Mouse (Mus musculus): ENCODE measurements around the gene Prpf6. TPM values are rescaled to one million over a fixed set of nuclear protein-coding genes. Genes with fewer than 3 reads are reported as not detected.

Gene Prpf6
- polyA plus RNA-seq, 1 experiment from 2014 or later: 70.5 TPM

- Histone ChIP-seq H3K27me3 (no peaks in the 10 kb centered on the region), H3K27ac (no peak overlapping the region), H3K4me3 (no peak overlapping the region), H3K9me3 (no peaks in the 10 kb centered on the region), H3K4me1 (no peaks in the 10 kb centered on the region), H3K4me2 (replicated peaks) (no peak overlapping the region), H3K36me3 (peaks cover 36% of the 10 kb centered on the region), H3K9ac (no peak overlapping the region)
- 94% methylated on average over 15 of the region's 15 CpGs for WGBS
- ATAC-seq (ENCODE audit: low FRiP score, low read depth): no peak
Measured at GRCm38 (mm10) chr2:181572921-181573920, 18.4 kb upstream of the Prpf6 start.

GRCm38 (mm10) chr2:181573961-181574360, 17.7 kb upstream of the Prpf6 start:
- Histone ChIP-seq H3K36me3 (peaks cover 36% of the 10 kb centered on the region), H3K4me3 (no peak overlapping the region), H3K9ac (no peak overlapping the region), H3K27ac (no peak overlapping the region), H3K9me3 (no peaks in the 10 kb centered on the region), H3K27me3 (no peaks in the 10 kb centered on the region), H3K4me2 (replicated peaks) (no peak overlapping the region), H3K4me1 (no peaks in the 10 kb centered on the region)
- ATAC-seq (ENCODE audit: low FRiP score, low read depth): no peak
- WGBS: 90% methylated on average over 9 of the region's 9 CpGs

GRCm38 (mm10) chr2:181574921-181575545, 16.6 kb upstream of the Prpf6 start:
- Histone ChIP-seq H3K9me3 (no peaks in the 10 kb centered on the region), H3K4me2 (replicated peaks) (no peak overlapping the region), H3K36me3 (peaks cover 34% of the 10 kb centered on the region), H3K27me3 (no peaks in the 10 kb centered on the region), H3K27ac (no peak overlapping the region), H3K4me3 (no peak overlapping the region), H3K9ac (no peak overlapping the region), H3K4me1 (0 out of 2 replicates have a peak, but pooled peaks cover 1% of the 10 kb centered on the region)
- 92% methylated on average over 7 of the region's 7 CpGs for WGBS
- ATAC-seq (ENCODE audit: low FRiP score, low read depth): no peak

- WGBS: 87% methylated on average over 2 of the region's 2 CpGs
- no peak overlapping the region for H3K4me2 ChIP-seq (replicated peaks)
- peaks cover 32% of the 10 kb centered on the region for H3K36me3 ChIP-seq
- H3K9ac ChIP-seq: no peak overlapping the region
- H3K4me1 ChIP-seq: peaks cover 10% of the 10 kb centered on the region
- no peak for ATAC-seq (ENCODE audit: low FRiP score, low read depth)
- H3K27ac ChIP-seq: no peak overlapping the region
- H3K9me3 ChIP-seq: no peaks in the 10 kb centered on the region
- H3K27me3 ChIP-seq: no peaks in the 10 kb centered on the region
- no peak overlapping the region for H3K4me3 ChIP-seq
Measured at GRCm38 (mm10) chr2:181576613-181577012, 15.1 kb upstream of the Prpf6 start.

GRCm38 (mm10) chr2:181577126-181577525, 14.5 kb upstream of the Prpf6 start:
- no peaks in the 10 kb centered on the region for H3K9me3 ChIP-seq
- peaks cover 13% of the 10 kb centered on the region for H3K4me1 ChIP-seq
- no peak overlapping the region for H3K4me2 ChIP-seq (replicated peaks)
- H3K36me3 ChIP-seq: peaks cover 27% of the 10 kb centered on the region
- WGBS: 74% methylated on average over 2 of the region's 2 CpGs
- no peak for ATAC-seq (ENCODE audit: low FRiP score, low read depth)
- H3K27ac ChIP-seq: no peak overlapping the region
- no peak overlapping the region for H3K9ac ChIP-seq
- no peaks in the 10 kb centered on the region for H3K27me3 ChIP-seq
- no peak overlapping the region for H3K4me3 ChIP-seq

GRCm38 (mm10) chr2:181577981-181578581, 13.6 kb upstream of the Prpf6 start:
- 85% methylated on average over 7 of the region's 7 CpGs for WGBS

GRCm38 (mm10) chr2:181578790-181579618, 12.7 kb upstream of the Prpf6 start:
- Histone ChIP-seq H3K27me3 (no peaks in the 10 kb centered on the region), H3K4me1 (peaks cover 17% of the 10 kb centered on the region), H3K4me2 (replicated peaks) (no peak overlapping the region), H3K27ac (no peak overlapping the region), H3K4me3 (no peak overlapping the region), H3K9ac (0 out of 2 replicates have a peak overlapping the region, but pooled peaks have one; percentile 35), H3K36me3 (peaks cover 18% of the 10 kb centered on the region), H3K9me3 (no peaks in the 10 kb centered on the region)
- ATAC-seq (ENCODE audit: low FRiP score, low read depth): no peak
- 71% methylated on average over 5 of the region's 5 CpGs for WGBS

More at GRCm38 (mm10) chr2:181577981-181578581, 13.6 kb upstream of the Prpf6 start:
- no peak overlapping the region for H3K4me2 ChIP-seq (replicated peaks)
- no peak overlapping the region for H3K4me3 ChIP-seq
- H3K9me3 ChIP-seq: no peaks in the 10 kb centered on the region
- peaks cover 20% of the 10 kb centered on the region for H3K36me3 ChIP-seq
- H3K9ac ChIP-seq: 0 out of 2 replicates have a peak overlapping the region, but pooled peaks have one; percentile 2
- ATAC-seq (ENCODE audit: low FRiP score, low read depth): no peak
- no peaks in the 10 kb centered on the region for H3K27me3 ChIP-seq
- peaks cover 17% of the 10 kb centered on the region for H3K4me1 ChIP-seq
- no peak overlapping the region for H3K27ac ChIP-seq

- 100% methylated on average over 1 of the region's 1 CpGs for WGBS
- no peak for ATAC-seq (ENCODE audit: low FRiP score, low read depth)
- H3K4me2 ChIP-seq (replicated peaks): no peak overlapping the region
- no peak overlapping the region for H3K4me3 ChIP-seq
- H3K9me3 ChIP-seq: no peaks in the 10 kb centered on the region
- peaks cover 17% of the 10 kb centered on the region for H3K4me1 ChIP-seq
- no peak overlapping the region for H3K27ac ChIP-seq
- H3K27me3 ChIP-seq: no peaks in the 10 kb centered on the region
- peaks cover 18% of the 10 kb centered on the region for H3K36me3 ChIP-seq
- no peak overlapping the region for H3K9ac ChIP-seq
Measured at GRCm38 (mm10) chr2:181579681-181580080, 12.0 kb upstream of the Prpf6 start.

- peaks cover 22% of the 10 kb centered on the region for H3K36me3 ChIP-seq
- H3K4me3 ChIP-seq: peak overlapping the region; percentile 76
- H3K4me1 ChIP-seq: peaks cover 17% of the 10 kb centered on the region
- ATAC-seq (ENCODE audit: low FRiP score, low read depth): no peak
- no peak overlapping the region for H3K27ac ChIP-seq
- 74% methylated on average over 5 of the region's 5 CpGs for WGBS
- H3K9me3 ChIP-seq: no peaks in the 10 kb centered on the region
- H3K4me2 ChIP-seq (replicated peaks): peak overlapping the region; percentile 93
- H3K27me3 ChIP-seq: no peaks in the 10 kb centered on the region
- peak overlapping the region; percentile 85; the same call in 1 of the 2 replicates for H3K9ac ChIP-seq
Measured at GRCm38 (mm10) chr2:181580131-181580772, 11.4 kb upstream of the Prpf6 start.

- peak overlapping the region; percentile 85 for H3K9ac ChIP-seq
- no peaks in the 10 kb centered on the region for H3K27me3 ChIP-seq
- ATAC-seq (ENCODE audit: low FRiP score, low read depth): peak; percentile 75
- peaks cover 30% of the 10 kb centered on the region for H3K36me3 ChIP-seq
- H3K4me3 ChIP-seq: peak overlapping the region; percentile 76
- peaks cover 17% of the 10 kb centered on the region for H3K4me1 ChIP-seq
- WGBS: 1% methylated on average over 11 of the region's 11 CpGs
- H3K27ac ChIP-seq: peak overlapping the region; percentile 91
- no peaks in the 10 kb centered on the region for H3K9me3 ChIP-seq
- H3K4me2 ChIP-seq (replicated peaks): peak overlapping the region; percentile 93
Measured at GRCm38 (mm10) chr2:181581016-181581401, 10.7 kb upstream of the Prpf6 start.

Measured in limb, embryonic 13.5 days (tissue).